Mouse (Mus musculus): ENCODE data around the gene Actc1.

GRCm38 (mm10) chr2:114011838-114012237 lies 41.5 kb downstream of the Actc1 start:
- TF ChIP-seq POLR2A (IDR thresholded peaks at IDR 0.05; ENCODE audit: low read depth, low read length) (no peak), CTCF (IDR thresholded peaks at IDR 0.05; ENCODE audit: extremely low read depth, insufficient read depth, insufficient read length, insufficient replicate concordance) (no peak)

All from spleen, adult 2 months (tissue).